Mouse (Mus musculus) olfactory bulb, adult 2 months (tissue): ENCODE results near the gene Grk5.

Experiments
- CTCF ChIP-seq: fragments of 200-500 bp; IDR thresholded peaks from 2 replicates; pipeline ENCODE4 v1.5.1; 2012; ENCODE audit warnings: low read depth, mild to moderate bottlenecking, low read length, moderate library complexity; ENCODE audit not compliant: insufficient read depth
- POLR2A ChIP-seq: fragments of 200-500 bp; IDR thresholded peaks from 2 replicates; pipeline ENCODE4 v1.6.1; 2012; ENCODE audit warnings: mild to moderate bottlenecking, low read depth, low read length, moderate library complexity; ENCODE audit not compliant: insufficient read depth

- TF ChIP-seq CTCF, result no peak
- no peak for TF ChIP-seq POLR2A
Measured at GRCm38 (mm10) chr19:60870489-60870888, 19.1 kb upstream of the Grk5 start.
